Mouse (Mus musculus) erythroblast, adult 5-6 weeks (primary cell): ENCODE results near the gene Ptpn23. TPM values are rescaled to one million over a fixed set of nuclear protein-coding genes. Genes with fewer than 3 reads are reported as not detected.
"Not testable (repeated sequence)": the region's sequence is repeated elsewhere in the genome, so short reads cannot be mapped to it uniquely, and the experiment has no call there.

Source experiments
- ATAC-seq: replicated peaks from 2 replicates; pipeline ENCODE4 v1.8.0; 2016; ENCODE audit warnings: moderate number of reproducible peaks, mild to moderate bottlenecking, moderate TSS enrichment, inconsistent platforms; ENCODE audit not compliant: poor library complexity, low FRiP score, severe bottlenecking
- total RNA-seq, 2 experiments: library from RNA; stranded (forward) in 1 of 2; stranded (reverse) in 1 of 2; fragments of 150-400 nt in 1 of 2; fragments of 200-764, 138-1000 nt in 1 of 2; gene quantifications; 2 replicates each; pipeline versions ENCODE4 v1.2.3 to v1.2.4; 2015 to 2017; ENCODE audit warnings: low replicate concordance in 2 of 2

The Ptpn23 gene
- total RNA-seq (2015; ENCODE audit: low replicate concordance) (3.8 and 4.2 TPM in 2 replicates), total RNA-seq (2017; ENCODE audit: low replicate concordance) (0.60 and 1.1 TPM in 2 replicates)

DNA sequence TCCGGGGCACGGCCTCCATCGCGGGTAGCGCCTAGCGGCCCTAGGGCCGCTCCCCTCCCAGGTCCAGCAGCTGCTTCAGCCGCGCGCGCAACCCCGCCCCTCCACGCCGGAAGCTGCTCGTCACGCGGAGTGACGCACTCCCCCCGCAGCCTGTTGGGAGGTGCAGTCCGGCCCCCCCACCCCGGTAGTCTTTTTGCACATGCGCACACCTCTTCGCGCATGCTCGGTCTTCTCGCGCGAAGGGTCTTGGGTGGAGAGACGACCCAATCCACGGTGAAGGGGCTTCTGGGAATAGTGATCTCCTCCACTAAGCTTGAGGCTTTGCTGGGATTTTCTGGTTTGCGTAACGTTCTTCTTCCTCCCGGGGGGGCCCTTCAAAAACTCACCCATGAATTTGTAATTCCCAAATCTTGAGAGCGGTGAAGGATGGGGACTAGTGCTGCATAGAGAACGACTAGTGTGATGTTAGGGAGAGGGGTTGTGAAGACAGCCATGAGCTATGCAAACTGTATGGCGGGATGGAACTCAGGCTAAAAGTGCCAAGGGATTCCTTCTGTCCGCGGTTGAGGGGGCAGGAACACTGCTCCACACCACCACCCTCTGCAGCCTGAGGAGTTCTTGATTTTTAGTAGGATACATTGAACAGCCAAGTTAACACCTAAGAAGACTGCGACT, at the start of gene Ptpn23:
TSS of gene Ptpn23 (minus strand) at position 115 of the 675 bp plus-strand sequence.
- ATAC-seq: peak; percentile 99

DNA sequence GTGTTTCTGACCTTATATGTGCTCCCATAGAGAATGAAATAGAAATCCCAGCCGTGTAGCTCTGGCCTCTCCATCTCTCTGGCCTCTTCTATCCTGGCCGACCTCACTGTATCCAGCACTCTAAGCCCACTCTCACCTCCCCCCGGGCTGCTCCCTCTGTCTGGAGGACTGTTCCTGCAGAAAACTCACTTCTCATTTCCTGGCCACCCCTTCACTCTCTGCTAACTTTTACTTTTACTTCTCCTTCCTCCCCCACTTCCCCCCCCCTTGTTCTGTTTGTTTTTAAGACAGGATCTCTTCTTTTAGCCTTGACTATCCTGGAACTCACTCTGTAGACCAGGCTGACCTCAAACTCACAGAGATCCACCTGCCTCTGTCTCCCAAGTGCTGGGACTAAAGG, 44.5 kb upstream of the Ptpn23 start:
- ATAC-seq: no peak

GRCm38 (mm10) chr9:110448857-110449617, 41.0 kb upstream of the Ptpn23 start:
- ATAC-seq: peak; percentile 91

- 0 out of 2 replicates have a peak, but pooled peaks have one; percentile 20 for ATAC-seq
Observed at GRCm38 (mm10) chr9:110448356-110448755, 40.3 kb upstream of the Ptpn23 start.

- no peak for ATAC-seq
Observed at GRCm38 (mm10) chr9:110440559-110440958, 32.5 kb upstream of the Ptpn23 start.

GRCm38 (mm10) chr9:110440049-110440448, 32.0 kb upstream of the Ptpn23 start:
- ATAC-seq: no peak

- no peak for ATAC-seq
Observed at GRCm38 (mm10) chr9:110436041-110436440, 28.0 kb upstream of the Ptpn23 start.

GRCm38 (mm10) chr9:110433045-110433444, 25.0 kb upstream of the Ptpn23 start:
- no peak for ATAC-seq

DNA sequence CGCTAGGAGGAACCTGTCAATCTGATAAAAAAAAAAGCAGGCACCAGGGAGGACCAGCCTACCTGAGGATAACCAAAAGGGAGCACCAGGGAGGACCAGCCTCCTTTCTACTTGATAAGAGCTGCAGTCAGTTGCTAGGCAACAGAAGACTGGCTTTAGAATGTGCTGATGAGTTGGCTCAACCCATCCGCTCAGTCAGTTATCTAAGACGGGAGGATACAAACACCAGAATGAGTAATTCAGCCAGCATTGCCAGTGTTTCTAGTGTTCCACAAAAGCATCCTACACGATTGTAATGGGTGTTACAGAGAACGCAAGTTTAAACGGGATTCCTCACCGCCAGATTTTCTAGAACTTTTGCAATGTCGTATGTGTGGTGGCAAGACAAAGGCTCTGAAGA, 23.2 kb upstream of the Ptpn23 start:
- no peak for ATAC-seq

- ATAC-seq: no peak
Observed at GRCm38 (mm10) chr9:110419511-110420112, 11.6 kb upstream of the Ptpn23 start, which contains the start of gene Ngp. Gene Ngp (plus strand): TSS chr9:110419747.

GRCm38 (mm10) chr9:110413785-110414184, 5.8 kb upstream of the Ptpn23 start:
- ATAC-seq: no peak

DNA sequence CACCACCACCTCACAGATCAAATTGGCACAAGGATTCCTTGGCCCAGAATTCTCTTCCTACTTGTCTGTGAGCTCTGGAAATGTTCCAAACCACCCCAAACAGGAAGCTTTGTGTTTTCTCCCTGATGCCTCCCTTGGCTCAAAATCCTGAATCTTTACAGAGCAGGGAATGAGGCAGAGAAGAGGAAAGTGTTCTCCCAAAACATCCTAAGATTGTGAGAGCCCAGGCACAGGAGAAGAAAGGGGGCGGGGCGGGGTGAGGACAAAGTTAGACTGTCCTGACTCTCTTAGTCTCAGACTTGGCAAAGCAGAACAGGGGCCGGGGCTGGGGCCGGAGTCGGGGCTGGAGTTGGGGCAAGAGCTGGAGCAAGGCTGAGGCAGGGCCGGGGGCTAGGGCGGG, 4.9 kb upstream of the Ptpn23 start:
- no peak for ATAC-seq

DNA sequence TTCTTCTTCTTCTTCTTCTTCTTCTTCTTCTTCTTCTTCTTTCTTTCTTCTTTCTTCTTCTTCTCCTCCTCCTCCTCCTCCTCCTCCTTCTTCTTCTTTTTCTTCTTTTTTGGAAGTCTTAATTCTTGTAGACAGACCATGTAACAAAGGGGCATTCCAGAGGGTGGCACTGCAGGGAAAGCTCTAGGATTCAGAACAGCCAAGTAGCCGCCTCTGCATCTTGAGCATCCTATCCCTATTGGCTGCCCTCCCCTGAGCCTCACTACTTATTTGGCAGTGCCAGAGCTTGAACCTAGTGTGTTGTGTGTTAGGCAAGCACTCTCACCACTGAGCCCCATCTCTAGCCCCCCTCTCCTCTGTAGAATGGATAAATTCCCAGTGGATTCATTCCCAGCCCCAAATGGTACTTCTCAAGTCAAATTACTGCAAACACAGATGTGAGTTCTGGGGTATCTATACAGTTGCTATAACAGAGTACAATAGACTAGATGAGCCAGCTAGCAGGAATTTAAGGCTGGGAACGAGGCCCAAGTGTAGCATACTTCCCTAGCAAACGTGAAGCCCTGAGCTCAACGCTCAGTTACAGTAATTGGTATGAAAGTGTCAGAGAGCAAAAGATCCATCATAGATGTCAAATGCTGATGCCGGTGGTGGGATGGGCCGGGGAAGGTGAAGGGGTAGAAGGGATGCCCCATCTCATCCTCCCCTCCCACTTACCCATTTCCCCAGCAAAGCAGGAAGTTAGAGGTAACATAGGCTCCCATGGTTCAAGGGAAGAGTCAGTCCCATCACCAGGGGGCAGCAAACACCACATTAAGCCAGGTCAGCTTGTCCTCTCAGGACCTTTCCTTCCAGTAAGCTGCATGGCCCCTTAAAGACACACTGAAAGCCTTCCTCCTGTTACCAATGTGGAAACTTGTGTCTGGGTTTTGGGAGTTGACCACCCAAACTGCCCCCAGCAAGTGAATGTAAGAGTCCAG, 3.2 kb upstream of the Ptpn23 start:
- 0 out of 2 replicates have a peak, but pooled peaks have one; percentile 42 for ATAC-seq

DNA sequence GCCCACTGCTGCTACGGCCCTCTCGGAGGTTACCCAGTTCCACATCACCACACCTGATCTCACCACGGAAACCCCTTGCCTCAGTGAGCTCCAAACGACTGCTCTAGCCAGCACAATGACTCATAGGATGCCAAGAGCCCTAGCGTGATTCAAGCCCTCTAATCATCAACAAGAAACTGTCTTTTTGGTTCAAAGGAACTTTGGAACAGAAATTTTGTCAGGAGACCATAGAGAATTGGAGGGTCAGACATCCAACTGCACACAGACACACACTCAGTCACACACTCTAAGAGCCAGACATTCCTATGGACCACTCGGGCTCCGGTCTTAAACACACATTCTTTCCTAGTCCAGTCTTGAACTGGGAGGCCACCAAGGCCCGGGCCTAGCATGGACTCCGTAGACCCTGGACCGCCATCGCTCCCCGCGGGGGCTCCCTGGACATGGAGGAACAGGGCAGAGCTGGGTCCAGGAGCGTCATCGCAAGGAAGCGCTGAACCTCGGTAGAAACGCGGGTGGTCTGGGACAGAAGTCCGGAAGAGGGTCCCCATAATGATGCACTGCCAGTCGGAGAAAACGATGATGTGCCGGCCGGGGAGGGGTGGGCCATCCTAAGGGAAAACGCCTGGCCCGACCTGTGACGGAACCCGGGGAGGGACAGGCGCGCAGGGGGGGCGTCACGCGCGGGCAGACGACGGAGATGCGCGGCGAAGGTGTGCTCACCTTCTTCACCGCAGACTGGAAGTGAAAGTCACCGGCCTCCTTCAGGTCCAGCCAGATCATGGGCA, 508 bp downstream of the Ptpn23 start:
- ATAC-seq: peak; percentile 47

- not testable (repeated sequence) for ATAC-seq
Observed at GRCm38 (mm10) chr9:110403240-110403639, 4.8 kb downstream of the Ptpn23 start.

DNA sequence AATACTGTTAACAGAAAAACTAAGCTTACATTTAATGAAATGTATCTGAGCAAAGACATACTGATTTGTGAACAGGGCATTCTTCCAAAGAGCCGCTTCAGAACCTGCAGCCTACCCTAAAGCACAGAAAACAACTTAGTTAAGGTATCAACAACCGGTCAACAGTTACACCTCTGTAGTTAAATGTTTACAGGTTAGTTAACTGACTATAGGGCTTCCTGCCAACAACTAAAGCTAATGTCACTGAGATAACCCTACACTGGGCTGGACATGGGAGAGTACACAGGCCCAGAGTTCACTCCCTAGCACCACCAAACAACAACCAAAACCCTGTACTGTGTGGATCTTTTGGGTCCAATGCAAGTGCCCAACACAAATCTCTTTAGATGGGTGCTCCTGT, 5.3 kb downstream of the Ptpn23 start:
- ATAC-seq: no peak

DNA sequence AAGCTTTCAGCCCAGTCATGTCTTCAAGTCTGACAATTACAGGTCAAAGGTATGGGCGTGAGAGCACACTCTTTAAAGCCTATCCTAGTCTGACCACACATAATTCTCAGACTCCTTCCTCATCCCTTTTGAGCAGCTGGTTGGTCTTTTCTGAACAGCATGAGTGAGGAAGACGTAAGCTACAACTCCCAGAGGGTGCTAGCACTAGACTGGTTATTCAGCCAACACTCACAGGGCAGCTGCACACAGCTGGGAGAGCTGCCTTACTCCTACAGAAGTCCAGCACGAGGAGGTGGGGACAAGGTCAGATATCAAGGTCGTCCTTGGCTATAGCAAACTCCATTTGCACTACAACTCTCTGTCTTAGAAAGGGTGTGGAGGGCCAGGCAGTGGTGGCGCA, 7.4 kb downstream of the Ptpn23 start:
- no peak for ATAC-seq

- no peak for ATAC-seq
Observed at GRCm38 (mm10) chr9:110393295-110393694, 14.7 kb downstream of the Ptpn23 start.

DNA sequence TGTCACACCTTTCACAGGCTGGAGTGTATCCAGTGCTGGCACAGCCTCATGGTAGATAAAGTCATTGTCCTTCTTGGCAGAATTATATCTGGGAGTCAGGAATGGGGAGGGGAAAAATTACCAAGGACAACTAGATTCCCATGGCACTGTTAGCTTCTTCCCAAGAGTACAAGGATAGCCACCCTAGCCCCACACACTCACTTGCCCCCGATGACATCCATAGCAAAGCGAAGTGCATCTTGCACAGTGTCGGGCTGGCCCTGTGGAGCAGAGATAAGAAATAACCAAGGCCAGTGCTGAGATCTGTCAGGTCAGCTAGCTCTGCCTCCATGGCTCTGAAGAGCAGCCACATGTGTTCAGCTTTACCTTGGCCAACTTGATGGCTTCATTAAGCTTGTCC, 17.2 kb downstream of the Ptpn23 start:
- ATAC-seq: no peak
